Mouse (Mus musculus) liver, embryonic 13.5 days (tissue): ENCODE measurements at regions not wholly inside any gene's neighbourhood (a gene's known extent, or its start where the extent isn't known, plus 50 kb on each side); places are given as distances from the start of the nearest gene placed in this dataset.
"Not testable (repeated sequence)": the region's sequence is repeated elsewhere in the genome, so short reads cannot be mapped to it uniquely, and the experiment has no call there.

Experiments used
- ATAC-seq: fragments of 200-750 bp; cut with Nextera tagmentation; 2 replicates; pipeline ENCODE4 v1.8.0; 2017; ENCODE audit warnings: low read depth, mild to moderate bottlenecking, moderate number of reproducible peaks, moderate library complexity
- DNase-seq: peaks from one replicate; pipeline ENCODE4 v3.0.0; 2022
- H3K27ac ChIP-seq: fragments of 300-500 bp; sonication (generic); 2 replicates; pipeline ENCODE4 v1.5.1; 2015; ENCODE audit warnings: moderate library complexity, mild to moderate bottlenecking, inconsistent platforms
- H3K27me3 ChIP-seq: fragments of 300-500 bp; sonication (generic); 2 replicates; pipeline ENCODE4 v1.6.1; 2015; ENCODE audit warnings: mild to moderate bottlenecking, inconsistent platforms
- H3K36me3 ChIP-seq: fragments of 300-500 bp; sonication (generic); 2 replicates; pipeline ENCODE4 v1.6.1; 2015; ENCODE audit warnings: mild to moderate bottlenecking, inconsistent platforms
- H3K4me1 ChIP-seq: fragments of 300-500 bp; sonication (generic); replicated peaks from 2 replicates; pipeline ENCODE4 v1.6.1; 2015; ENCODE audit warnings: inconsistent platforms
- H3K4me2 ChIP-seq: fragments of 300-500 bp; sonication (generic); 2 replicates; pipeline ENCODE4 v1.6.1; 2015; ENCODE audit warnings: inconsistent platforms, mild to moderate bottlenecking, moderate library complexity
- H3K4me3 ChIP-seq: fragments of 300-500 bp; sonication (generic); replicated peaks from 2 replicates; pipeline ENCODE4 v1.5.1; 2015; ENCODE audit warnings: mild to moderate bottlenecking, inconsistent platforms
- H3K9ac ChIP-seq: fragments of 300-500 bp; sonication (generic); 2 replicates; pipeline ENCODE4 v1.6.1; 2015; ENCODE audit warnings: mild to moderate bottlenecking, inconsistent platforms
- H3K9me3 ChIP-seq: fragments of 300-500 bp; sonication (generic); replicated peaks from 2 replicates; pipeline ENCODE4 v1.6.1; 2016; ENCODE audit warnings: inconsistent platforms
- WGBS: fragments of 180-500 bp; shearing (Covaris S2); methylation state at CpG from one replicate; pipeline ENCODE4 v1.1.7; 2015; ENCODE audit not compliant: insufficient replicate concordance; 5-methylcytosine and 5-hydroxymethylcytosine counted together

DNA sequence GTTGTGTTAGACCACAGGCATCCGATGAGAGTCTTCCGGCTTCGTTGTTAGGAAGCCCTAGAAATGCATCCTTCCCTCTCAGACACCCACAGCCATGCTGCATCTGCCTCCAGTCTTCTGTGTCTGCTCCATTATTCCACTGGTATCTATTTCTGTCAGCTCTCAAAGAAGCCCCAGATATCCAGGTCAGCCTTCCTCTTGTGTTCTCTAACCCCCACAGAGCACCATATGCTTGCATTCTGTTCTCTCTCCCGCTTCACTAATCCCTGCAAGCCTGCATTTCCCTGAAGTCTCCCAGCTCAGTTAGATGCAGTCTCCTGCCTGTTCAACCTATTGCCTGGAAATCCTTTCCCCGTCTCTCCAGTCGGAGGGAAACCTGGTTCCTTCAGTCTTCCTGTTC is 53.6 kb upstream of the Wdfy3 start:
- Histone ChIP-seq H3K27me3 (no peaks in the 10 kb centered on the region), H3K9ac (no peak overlapping the region), H3K36me3 (no peaks in the 10 kb centered on the region), H3K4me2 (no peak overlapping the region), H3K4me1 (no peaks in the 10 kb centered on the region), H3K9me3 (no peaks in the 10 kb centered on the region), H3K27ac (no peak overlapping the region), H3K4me3 (no peak overlapping the region)
- ATAC-seq (no peak), DNase-seq (no peak)
- 47% methylated on average over 6 of the region's 6 CpGs for WGBS

DNA sequence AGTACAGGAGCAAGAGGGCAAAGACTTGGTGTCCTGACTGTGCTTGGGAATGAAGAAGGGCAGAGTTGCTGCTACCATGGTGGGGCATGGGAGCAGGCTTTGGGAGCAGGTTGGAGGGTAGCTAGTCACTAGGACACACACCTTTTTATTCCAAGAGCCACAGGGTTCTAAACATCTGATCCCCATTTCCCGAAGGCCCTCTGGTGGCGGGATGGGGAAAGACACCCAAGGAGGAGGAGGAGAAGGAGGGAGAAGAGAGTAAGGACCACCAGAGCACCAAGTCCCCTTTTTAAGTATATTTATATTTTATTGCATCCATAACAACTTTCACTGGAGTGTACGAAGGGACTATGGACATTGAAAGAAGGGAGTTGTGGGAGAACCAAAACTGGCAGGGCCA is 57.0 kb upstream of the Wdfy3 start:
- DNase-seq (peak; percentile 6), ATAC-seq (no peak)
- Histone ChIP-seq H3K36me3 (no peaks in the 10 kb centered on the region), H3K27me3 (no peaks in the 10 kb centered on the region), H3K4me2 (no peak overlapping the region), H3K4me1 (no peaks in the 10 kb centered on the region), H3K4me3 (no peak overlapping the region), H3K27ac (no peak overlapping the region), H3K9ac (no peak overlapping the region), H3K9me3 (no peaks in the 10 kb centered on the region)
- 13% methylated on average over 3 of the region's 3 CpGs for WGBS

DNA sequence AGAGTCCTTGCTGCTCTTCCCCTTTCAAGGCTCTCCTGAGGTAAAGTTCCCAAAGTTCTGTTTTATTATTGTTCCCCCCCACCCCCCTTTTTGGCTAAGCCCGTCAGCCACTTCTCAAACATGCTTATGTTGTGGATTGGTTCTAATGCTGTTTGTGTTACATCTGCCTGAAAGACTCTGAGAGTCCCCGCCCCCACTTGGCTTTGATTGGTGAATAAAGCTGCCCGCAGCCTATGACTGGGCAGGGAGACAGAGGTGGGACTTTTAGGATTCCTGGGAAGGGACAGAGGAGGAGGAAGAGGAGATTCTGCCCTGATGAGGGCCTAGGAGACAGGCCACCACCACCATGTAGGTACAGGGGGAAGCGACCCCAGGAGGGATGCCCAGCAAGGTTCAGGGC is 78.3 kb upstream of the Wdfy3 start:
- H3K36me3 ChIP-seq: no peaks in the 10 kb centered on the region
- no peaks in the 10 kb centered on the region for H3K9me3 ChIP-seq
- H3K4me1 ChIP-seq: no peaks in the 10 kb centered on the region
- no peak overlapping the region for H3K27ac ChIP-seq
- no peak overlapping the region for H3K4me3 ChIP-seq
- no peak overlapping the region for H3K4me2 ChIP-seq
- DNase-seq: no peak
- WGBS: 61% methylated on average over 4 of the region's 4 CpGs
- ATAC-seq: no peak
- no peak overlapping the region for H3K9ac ChIP-seq
- no peaks in the 10 kb centered on the region for H3K27me3 ChIP-seq

DNA sequence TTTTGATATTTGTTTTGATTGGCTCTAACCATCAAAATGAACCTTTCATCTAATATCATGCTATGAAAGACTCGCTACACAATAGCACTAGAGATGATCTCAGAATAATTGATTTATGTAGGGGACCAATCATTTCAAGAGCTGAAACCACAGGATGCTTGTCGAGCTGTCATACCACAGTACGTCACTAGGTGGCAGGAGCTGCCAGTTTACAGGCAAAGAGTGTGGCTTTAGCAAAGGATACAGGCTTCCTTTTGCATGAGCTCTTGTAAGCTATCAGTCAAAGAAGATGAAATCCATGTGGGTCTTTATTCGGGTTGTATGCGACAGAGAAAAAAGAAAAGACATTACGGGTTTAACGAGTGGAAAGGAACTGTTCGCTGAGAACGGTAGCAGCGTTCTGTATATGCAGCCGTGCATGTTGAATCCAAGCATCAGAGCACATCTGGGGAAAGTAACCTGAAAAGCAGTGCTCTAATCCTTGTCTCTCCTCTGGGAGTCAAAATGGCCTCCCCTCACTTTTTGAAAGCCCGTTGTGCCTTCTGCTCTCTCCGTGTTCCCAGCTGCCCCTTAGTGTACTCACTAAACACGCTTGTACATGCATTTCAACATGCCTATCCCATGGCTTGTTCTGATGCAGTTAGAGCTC is 79.9 kb upstream of the Wdfy3 start:
- no peaks in the 10 kb centered on the region for H3K27me3 ChIP-seq
- no peak overlapping the region for H3K4me3 ChIP-seq
- no peaks in the 10 kb centered on the region for H3K36me3 ChIP-seq
- no peaks in the 10 kb centered on the region for H3K4me1 ChIP-seq
- no peak overlapping the region for H3K9ac ChIP-seq
- no peaks in the 10 kb centered on the region for H3K9me3 ChIP-seq
- no peak overlapping the region for H3K4me2 ChIP-seq
- ATAC-seq (no peak), DNase-seq (peak; percentile 3)
- WGBS: 41% methylated on average over 14 of the region's 14 CpGs
- H3K27ac ChIP-seq: no peak overlapping the region

DNA sequence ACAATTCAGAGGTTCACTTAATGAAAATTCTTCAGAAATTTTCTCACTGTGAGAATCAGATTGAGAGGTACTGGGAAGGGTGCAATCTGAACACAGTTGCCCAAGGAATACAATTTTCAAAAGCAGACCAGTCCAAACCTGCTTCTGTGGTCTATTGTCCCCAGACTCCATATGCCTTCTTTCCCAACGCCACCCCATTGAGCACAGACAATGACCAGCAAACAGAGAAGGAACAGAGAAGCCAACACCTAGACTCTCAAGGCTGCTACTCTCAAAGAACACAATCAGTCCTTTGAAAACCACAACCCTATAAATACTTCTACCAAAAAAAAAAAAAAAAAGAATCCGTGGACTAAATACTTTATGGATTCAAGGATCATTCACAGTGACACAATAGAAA is 89.9 kb upstream of the Wdfy3 start:
- ATAC-seq: no peak
- no peak for DNase-seq
- no peak overlapping the region for H3K4me3 ChIP-seq
- H3K27ac ChIP-seq: no peak overlapping the region
- H3K36me3 ChIP-seq: no peaks in the 10 kb centered on the region
- no peak overlapping the region for H3K9ac ChIP-seq
- no peaks in the 10 kb centered on the region for H3K4me1 ChIP-seq
- H3K4me2 ChIP-seq: no peak overlapping the region
- H3K9me3 ChIP-seq: no peaks in the 10 kb centered on the region
- whole genome bisulfite sequencing: 65% methylated on average over 2 of the region's 2 CpGs
- H3K27me3 ChIP-seq: no peaks in the 10 kb centered on the region

DNA sequence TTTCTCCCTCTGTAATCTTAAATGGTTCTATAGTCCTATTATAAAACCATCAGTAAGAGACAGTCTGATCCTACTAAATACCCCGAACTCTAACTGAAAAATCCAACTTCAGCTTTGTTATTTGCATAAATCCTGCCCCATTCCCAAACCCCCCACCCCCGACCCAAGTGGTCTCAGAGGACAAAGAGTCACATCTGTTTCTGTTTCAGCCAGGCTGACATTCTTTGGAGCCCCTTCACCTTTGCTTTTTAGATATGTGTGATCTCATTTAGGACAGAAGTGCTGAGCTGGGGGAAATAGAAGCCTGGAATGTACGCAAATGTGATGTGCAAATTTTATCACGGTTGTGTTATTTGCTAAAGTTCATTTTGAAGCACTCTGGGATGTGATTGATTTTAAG is 98.3 kb upstream of the Wdfy3 start:
- Histone ChIP-seq H3K36me3 (no peaks in the 10 kb centered on the region), H3K9me3 (0 out of 2 replicates have a peak, but pooled peaks cover 5% of the 10 kb centered on the region), H3K4me2 (no peak overlapping the region), H3K4me3 (no peak overlapping the region), H3K4me1 (no peaks in the 10 kb centered on the region), H3K9ac (no peak overlapping the region), H3K27me3 (no peaks in the 10 kb centered on the region), H3K27ac (no peak overlapping the region)
- DNase-seq (no peak), ATAC-seq (no peak)
- WGBS: 55% methylated on average over 4 of the region's 4 CpGs

DNA sequence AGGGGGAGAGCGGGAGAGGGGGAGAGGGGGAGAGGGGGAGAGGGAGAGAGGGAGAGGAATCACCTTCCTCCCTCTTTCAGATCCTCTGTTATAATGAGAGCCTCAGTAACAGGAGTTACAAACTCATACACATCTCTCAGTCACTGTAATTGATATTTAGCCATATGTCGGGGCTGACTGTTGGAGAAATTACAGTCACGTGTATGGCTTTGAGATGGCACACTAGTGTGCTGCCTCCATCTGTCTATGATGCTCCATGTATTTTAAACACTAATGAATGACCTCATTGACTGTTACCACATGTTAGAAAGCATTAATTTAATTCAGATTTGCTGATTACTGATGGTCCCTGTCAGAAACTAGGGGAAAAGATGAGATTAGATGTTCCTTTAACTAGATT is 102.1 kb upstream of the Wdfy3 start:
- H3K4me2 ChIP-seq: no peak overlapping the region
- H3K4me3 ChIP-seq: no peak overlapping the region
- WGBS: 68% methylated on average over 2 of the region's 3 CpGs
- no peak overlapping the region for H3K9ac ChIP-seq
- H3K36me3 ChIP-seq: no peaks in the 10 kb centered on the region
- DNase-seq (no peak), ATAC-seq (no peak)
- no peaks in the 10 kb centered on the region for H3K9me3 ChIP-seq
- H3K27ac ChIP-seq: no peak overlapping the region
- H3K27me3 ChIP-seq: no peaks in the 10 kb centered on the region
- H3K4me1 ChIP-seq: no peaks in the 10 kb centered on the region

DNA sequence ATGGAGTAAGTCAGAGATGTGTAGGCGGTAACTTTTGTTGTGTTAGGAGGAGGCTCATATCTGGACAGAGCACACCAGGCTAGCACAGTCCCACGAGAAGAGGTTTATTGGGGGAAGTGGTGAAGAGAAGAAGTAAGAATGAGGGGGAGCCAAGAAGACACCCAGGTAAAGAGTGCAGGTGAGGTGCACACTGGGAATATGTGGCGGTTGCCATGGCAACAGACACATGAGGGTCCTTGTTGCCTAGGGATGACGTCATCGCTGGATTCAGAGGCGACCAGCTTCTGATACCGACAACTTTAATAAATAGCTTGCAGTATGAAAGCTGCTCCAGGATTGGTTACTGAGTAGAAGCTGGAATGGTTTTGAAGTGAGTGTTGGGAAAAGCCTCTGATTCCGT is 110.5 kb upstream of the Wdfy3 start:
- Histone ChIP-seq H3K27me3 (no peaks in the 10 kb centered on the region), H3K9me3 (no peaks in the 10 kb centered on the region), H3K4me2 (no peak overlapping the region), H3K27ac (no peak overlapping the region), H3K36me3 (no peaks in the 10 kb centered on the region), H3K9ac (no peak overlapping the region), H3K4me1 (no peaks in the 10 kb centered on the region), H3K4me3 (no peak overlapping the region)
- ATAC-seq (no peak), DNase-seq (no peak)
- 74% methylated on average over 8 of the region's 8 CpGs for WGBS

DNA sequence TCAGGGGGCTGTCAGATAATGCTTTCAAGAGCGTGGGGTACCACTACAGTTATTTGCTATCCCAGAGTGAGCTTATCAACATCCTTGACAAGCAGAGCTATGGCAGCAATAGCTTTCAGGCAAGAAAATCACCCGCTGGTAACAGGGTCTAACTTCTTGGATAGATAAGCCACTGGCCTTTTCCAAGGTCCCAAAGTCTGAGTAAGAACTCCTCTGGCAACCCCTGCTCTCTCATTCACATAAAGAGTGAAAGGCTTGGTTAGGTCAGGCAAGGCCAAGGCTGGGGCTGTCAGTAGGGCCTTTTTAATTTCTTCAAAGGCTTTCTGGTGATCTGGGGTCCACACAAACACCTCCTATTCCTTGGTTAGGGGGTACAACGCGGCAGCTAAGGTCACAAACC is 119.2 kb upstream of the Wdfy3 start:
- H3K4me2 ChIP-seq, H3K9me3 ChIP-seq, DNase-seq, H3K36me3 ChIP-seq, ATAC-seq, H3K4me3 ChIP-seq, H3K9ac ChIP-seq, H3K27me3 ChIP-seq, H3K4me1 ChIP-seq, H3K27ac ChIP-seq: not testable (repeated sequence)
- 58% methylated on average over 4 of the region's 4 CpGs for WGBS

DNA sequence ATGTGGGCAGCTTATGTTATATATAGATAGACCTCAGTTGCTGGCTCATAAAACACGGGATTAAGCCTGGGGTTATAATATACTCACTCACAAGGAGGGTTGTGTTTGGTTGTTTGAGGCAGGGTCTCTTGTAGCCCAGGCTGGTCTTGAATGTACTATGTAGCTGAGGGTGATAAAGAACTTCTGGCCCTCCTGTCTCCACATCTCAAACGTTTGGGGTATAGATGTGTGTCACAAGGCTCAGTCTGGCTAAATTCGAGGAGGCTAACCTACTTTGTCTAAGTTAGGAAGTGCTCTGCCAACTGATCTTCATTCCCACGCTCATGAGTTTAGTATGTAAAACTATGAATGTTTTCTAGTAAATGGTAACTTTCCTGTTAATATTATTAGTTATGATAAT is 136.7 kb upstream of the Wdfy3 start:
- Histone ChIP-seq H3K27me3 (no peaks in the 10 kb centered on the region), H3K36me3 (no peaks in the 10 kb centered on the region), H3K4me1 (no peaks in the 10 kb centered on the region), H3K4me2 (no peak overlapping the region), H3K4me3 (no peak overlapping the region), H3K9me3 (no peaks in the 10 kb centered on the region), H3K9ac (no peak overlapping the region), H3K27ac (no peak overlapping the region)
- ATAC-seq: no peak
- no peak for DNase-seq
- WGBS: 42% methylated on average over 4 of the region's 4 CpGs

DNA sequence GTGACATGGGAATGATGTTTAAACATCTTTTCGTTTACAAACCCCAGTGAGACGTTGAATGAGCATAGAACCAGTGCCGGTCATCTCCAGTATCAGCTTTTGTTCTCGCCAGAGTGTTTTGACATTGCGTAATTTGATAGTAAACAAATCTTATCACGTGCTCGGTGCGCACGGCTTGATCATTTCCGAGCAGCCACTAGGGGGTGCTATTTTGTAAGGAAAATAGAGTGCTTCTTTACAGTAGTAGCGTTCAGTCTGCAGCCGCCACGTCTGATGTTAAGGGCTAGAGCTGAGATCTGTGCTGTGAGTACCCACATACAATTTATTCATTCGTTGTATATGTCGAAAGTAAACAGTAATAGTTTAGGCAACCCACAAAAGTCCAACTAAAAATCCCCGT is 137.2 kb upstream of the Wdfy3 start:
- H3K27me3 ChIP-seq: no peaks in the 10 kb centered on the region
- ATAC-seq: no peak; the same call in 1 of the 2 replicates
- no peaks in the 10 kb centered on the region for H3K9me3 ChIP-seq
- no peaks in the 10 kb centered on the region for H3K36me3 ChIP-seq
- no peak overlapping the region for H3K9ac ChIP-seq
- 3% methylated on average over 16 of the region's 16 CpGs for WGBS
- H3K4me3 ChIP-seq: no peak overlapping the region
- DNase-seq: no peak
- no peaks in the 10 kb centered on the region for H3K4me1 ChIP-seq
- no peak overlapping the region for H3K27ac ChIP-seq
- no peak overlapping the region for H3K4me2 ChIP-seq

DNA sequence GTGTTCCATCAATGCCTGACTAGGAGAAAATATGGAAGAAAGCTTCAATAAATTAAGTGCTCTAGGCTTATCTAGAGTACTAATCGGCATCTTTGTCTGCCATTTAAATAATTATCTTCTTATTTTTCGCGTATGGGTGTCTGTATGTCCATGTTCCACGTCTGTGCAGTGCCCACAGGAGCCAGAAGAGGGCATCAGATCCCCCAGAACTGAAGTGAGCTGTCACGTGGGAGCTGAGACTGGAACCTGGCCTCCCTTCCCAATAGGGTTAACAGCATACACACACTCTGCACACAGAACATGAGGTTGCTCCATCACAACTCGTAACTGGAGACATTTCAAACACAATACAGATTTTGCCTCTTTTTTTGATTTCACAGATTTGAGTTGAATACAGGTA is 143.4 kb upstream of the Wdfy3 start:
- Histone ChIP-seq H3K27ac (no peak overlapping the region), H3K4me2 (no peak overlapping the region), H3K4me3 (no peak overlapping the region), H3K9me3 (no peaks in the 10 kb centered on the region), H3K27me3 (no peaks in the 10 kb centered on the region), H3K4me1 (no peaks in the 10 kb centered on the region), H3K36me3 (no peaks in the 10 kb centered on the region), H3K9ac (no peak overlapping the region)
- WGBS: 43% methylated on average over 6 of the region's 6 CpGs
- ATAC-seq (no peak), DNase-seq (no peak)
